Mouse (Mus musculus) olfactory bulb, adult 2 months (tissue): ENCODE results near the gene Car14.

Experiments used
- CTCF ChIP-seq: fragments of 200-500 bp; IDR thresholded peaks from 2 replicates; pipeline ENCODE4 v1.5.1; 2012; ENCODE audit warnings: low read depth, mild to moderate bottlenecking, low read length, moderate library complexity; ENCODE audit not compliant: insufficient read depth
- POLR2A ChIP-seq: fragments of 200-500 bp; IDR thresholded peaks from 2 replicates; pipeline ENCODE4 v1.6.1; 2012; ENCODE audit warnings: mild to moderate bottlenecking, low read depth, low read length, moderate library complexity; ENCODE audit not compliant: insufficient read depth

GRCm38 (mm10) chr3:95851317-95851716, 53.2 kb downstream of the Car14 start:
- TF ChIP-seq POLR2A = no peak
- TF ChIP-seq CTCF = no peak
